Mouse (Mus musculus) central nervous system, embryonic 14 days (tissue): ENCODE measurements around the gene Gm5148. TPM values are rescaled to one million over a fixed set of nuclear protein-coding genes. Genes with fewer than 3 reads are reported as not detected.

ENCODE experiments used
- polyA plus RNA-seq: library from polyadenylated mRNA; depleted of rRNA; stranded (reverse); fragments of >200 nt; gene quantifications from 2 replicates; pipeline ENCODE4 v1.2.3, GENCODE M21; 2012; rRNA removed

Gm5148 gene
- 8.7 and 9.8 TPM in 2 replicates for polyA plus RNA-seq

DNA sequence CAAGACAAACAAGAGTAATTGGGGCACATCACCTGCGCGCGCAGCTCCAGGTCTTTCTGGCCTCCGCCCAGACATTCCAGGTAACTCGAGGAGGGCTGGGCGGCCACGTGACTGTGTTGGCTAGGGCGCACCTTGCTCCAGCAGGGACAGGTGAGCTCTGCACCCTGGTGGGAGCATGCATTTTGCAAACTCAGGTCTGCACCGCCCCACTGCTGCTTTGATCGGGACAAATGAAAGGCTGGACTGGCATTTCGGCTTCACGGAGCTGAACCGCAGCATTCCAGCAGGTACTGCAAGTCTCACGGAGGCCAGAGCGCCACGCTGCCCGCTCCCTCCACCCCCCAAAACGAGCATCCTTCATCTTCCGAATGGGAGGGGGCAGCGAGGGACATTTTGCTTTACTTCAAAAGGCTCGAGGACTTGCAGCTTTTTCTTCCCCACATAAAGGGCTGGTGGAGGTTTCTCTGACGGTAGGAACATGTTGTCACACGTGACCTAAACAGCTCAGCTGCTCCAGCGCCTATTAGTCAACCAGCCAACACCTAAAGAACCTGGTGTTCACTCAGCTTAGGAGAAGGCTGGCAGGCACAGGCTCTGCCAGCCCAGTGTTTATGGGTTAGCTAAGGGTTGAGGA lies at the start of gene Gm5148:
Gene Gm5148 (minus strand): TSS at position 320 of the 634 bp plus-strand sequence.

Other genes with a start within 250 kb of the Gm5148 start
- gene Spry1, start 84.5 kb downstream of the Gm5148 start, polyA plus RNA-seq: 16.8 and 24.1 TPM in 2 replicates